Mouse (Mus musculus): Measurements from ENCODE around the gene Cers2. TPM values are rescaled to one million over a fixed set of nuclear protein-coding genes. Genes with fewer than 3 reads are reported as not detected.
"Not testable (repeated sequence)": the region's sequence is repeated elsewhere in the genome, so short reads cannot be mapped to it uniquely, and the experiment has no call there.

Cers2 gene
- polyA plus RNA-seq, 1 experiment from 2014 or later, result 148 TPM

GRCm38 (mm10) chr3:95343356-95344000, 28.9 kb downstream of the Cers2 start:
- not testable (repeated sequence) for H3K27ac ChIP-seq (ENCODE audit: low read length); H3K4me3 ChIP-seq (replicated peaks; ENCODE audit: low read length); H3K9ac ChIP-seq (ENCODE audit: low read length); H3K9me3 ChIP-seq (replicated peaks; ENCODE audit: control insufficient read depth, low read length); H3K4me2 ChIP-seq (ENCODE audit: low read depth, low read length); ATAC-seq (ENCODE audit: insufficient read depth, low FRiP score); H3K4me1 ChIP-seq (ENCODE audit: control insufficient read depth, insufficient read depth, low read length); H3K27me3 ChIP-seq (ENCODE audit: control insufficient read depth, insufficient read depth, low read length)
- 92% methylated on average over 9 of the region's 9 CpGs for WGBS
- peaks cover 27% of the 10 kb centered on the region for H3K36me3 ChIP-seq (ENCODE audit: control insufficient read depth, insufficient read depth, low read length)

GRCm38 (mm10) chr3:95346454-95346853, 31.9 kb downstream of the Cers2 start:
- no peak for ATAC-seq (ENCODE audit: insufficient read depth, low FRiP score)
- Histone ChIP-seq H3K9me3 (replicated peaks; ENCODE audit: control insufficient read depth, low read length) (no peaks in the 10 kb centered on the region), H3K4me2 (ENCODE audit: low read depth, low read length) (no peak overlapping the region), H3K4me1 (ENCODE audit: control insufficient read depth, insufficient read depth, low read length) (no peaks in the 10 kb centered on the region), H3K27ac (ENCODE audit: low read length) (no peak overlapping the region), H3K4me3 (replicated peaks; ENCODE audit: low read length) (no peak overlapping the region), H3K9ac (ENCODE audit: low read length) (no peak overlapping the region), H3K36me3 (ENCODE audit: control insufficient read depth, insufficient read depth, low read length) (peaks cover 23% of the 10 kb centered on the region), H3K27me3 (ENCODE audit: control insufficient read depth, insufficient read depth, low read length) (no peaks in the 10 kb centered on the region)
- 90% methylated on average over 7 of the region's 7 CpGs for WGBS

GRCm38 (mm10) chr3:95348343-95348742, 33.8 kb downstream of the Cers2 start:
- not testable (repeated sequence) for H3K27me3 ChIP-seq (ENCODE audit: control insufficient read depth, insufficient read depth, low read length); H3K27ac ChIP-seq (ENCODE audit: low read length); H3K4me2 ChIP-seq (ENCODE audit: low read depth, low read length); H3K9ac ChIP-seq (ENCODE audit: low read length); ATAC-seq (ENCODE audit: insufficient read depth, low FRiP score); H3K9me3 ChIP-seq (replicated peaks; ENCODE audit: control insufficient read depth, low read length); H3K4me1 ChIP-seq (ENCODE audit: control insufficient read depth, insufficient read depth, low read length); H3K4me3 ChIP-seq (replicated peaks; ENCODE audit: low read length)
- H3K36me3 ChIP-seq (ENCODE audit: control insufficient read depth, insufficient read depth, low read length), result peaks cover 22% of the 10 kb centered on the region
- WGBS, result 95% methylated on average over 5 of the region's 5 CpGs

- no peak overlapping the region for H3K4me2 ChIP-seq (ENCODE audit: low read depth, low read length)
- H3K36me3 ChIP-seq (ENCODE audit: control insufficient read depth, insufficient read depth, low read length), result peaks cover 24% of the 10 kb centered on the region
Measured at GRCm38 (mm10) chr3:95349491-95349890, 34.9 kb downstream of the Cers2 start.

GRCm38 (mm10) chr3:95355911-95356544, 41.4 kb downstream of the Cers2 start:
- not testable (repeated sequence) for H3K27me3 ChIP-seq (ENCODE audit: control insufficient read depth, insufficient read depth, low read length); H3K9ac ChIP-seq (ENCODE audit: low read length); H3K36me3 ChIP-seq (ENCODE audit: control insufficient read depth, insufficient read depth, low read length); ATAC-seq (ENCODE audit: insufficient read depth, low FRiP score); H3K9me3 ChIP-seq (replicated peaks; ENCODE audit: control insufficient read depth, low read length); H3K4me1 ChIP-seq (ENCODE audit: control insufficient read depth, insufficient read depth, low read length); H3K27ac ChIP-seq (ENCODE audit: low read length)
- Histone ChIP-seq H3K4me2 (ENCODE audit: low read depth, low read length) (peak overlapping the region; percentile 40; the same call in 1 of the 2 replicates), H3K4me3 (replicated peaks; ENCODE audit: low read length) (peak overlapping the region; percentile 56)
- 20% methylated on average over 8 of the region's 19 CpGs for WGBS

More at GRCm38 (mm10) chr3:95349491-95349890, 34.9 kb downstream of the Cers2 start:
- ATAC-seq (ENCODE audit: insufficient read depth, low FRiP score), result no peak
- Histone ChIP-seq H3K9me3 (replicated peaks; ENCODE audit: control insufficient read depth, low read length) (no peaks in the 10 kb centered on the region), H3K4me1 (ENCODE audit: control insufficient read depth, insufficient read depth, low read length) (no peaks in the 10 kb centered on the region), H3K27ac (ENCODE audit: low read length) (no peak overlapping the region), H3K9ac (ENCODE audit: low read length) (no peak overlapping the region), H3K4me3 (replicated peaks; ENCODE audit: low read length) (no peak overlapping the region), H3K27me3 (ENCODE audit: control insufficient read depth, insufficient read depth, low read length) (no peaks in the 10 kb centered on the region)

- H3K9me3 ChIP-seq (replicated peaks; ENCODE audit: control insufficient read depth, low read length); H3K4me1 ChIP-seq (ENCODE audit: control insufficient read depth, insufficient read depth, low read length); H3K36me3 ChIP-seq (ENCODE audit: control insufficient read depth, insufficient read depth, low read length); H3K27ac ChIP-seq (ENCODE audit: low read length); H3K27me3 ChIP-seq (ENCODE audit: control insufficient read depth, insufficient read depth, low read length): not testable (repeated sequence)
- Histone ChIP-seq H3K9ac (ENCODE audit: low read length) (peak within 1 kb of the TSS; percentile 73), H3K4me2 (ENCODE audit: low read depth, low read length) (peak within 1 kb of the TSS; percentile 41), H3K4me3 (replicated peaks; ENCODE audit: low read length) (peak within 1 kb of the TSS; percentile 56)
- peak; percentile 97 for ATAC-seq (ENCODE audit: insufficient read depth, low FRiP score)
- under 1% methylated on average over 34 of the region's 57 CpGs for WGBS
Measured at GRCm38 (mm10) chr3:95356701-95357449, 42.3 kb downstream of the Cers2 start, which contains the start of gene Setdb1. TSS of gene Setdb1 (minus strand) at chr3:95357202.

- Histone ChIP-seq H3K4me1 (ENCODE audit: control insufficient read depth, insufficient read depth, low read length) (peaks cover 3% of the 10 kb centered on the region; the same call in 1 of the 2 replicates), H3K4me3 (replicated peaks; ENCODE audit: low read length) (no peak overlapping the region), H3K9me3 (replicated peaks; ENCODE audit: control insufficient read depth, low read length) (no peaks in the 10 kb centered on the region), H3K27me3 (ENCODE audit: control insufficient read depth, insufficient read depth, low read length) (no peaks in the 10 kb centered on the region), H3K27ac (ENCODE audit: low read length) (no peak overlapping the region), H3K9ac (ENCODE audit: low read length) (no peak overlapping the region), H3K36me3 (ENCODE audit: control insufficient read depth, insufficient read depth, low read length) (0 out of 2 replicates have a peak, but pooled peaks cover 7% of the 10 kb centered on the region), H3K4me2 (ENCODE audit: low read depth, low read length) (no peak overlapping the region)
- 94% methylated on average over 2 of the region's 2 CpGs for WGBS
- ATAC-seq (ENCODE audit: insufficient read depth, low FRiP score), result no peak
Measured at GRCm38 (mm10) chr3:95357746-95358145, 43.2 kb downstream of the Cers2 start.

GRCm38 (mm10) chr3:95360276-95360675, 45.7 kb downstream of the Cers2 start:
- not testable (repeated sequence) for H3K27ac ChIP-seq (ENCODE audit: low read length); H3K4me1 ChIP-seq (ENCODE audit: control insufficient read depth, insufficient read depth, low read length); H3K4me2 ChIP-seq (ENCODE audit: low read depth, low read length); H3K4me3 ChIP-seq (replicated peaks; ENCODE audit: low read length); H3K27me3 ChIP-seq (ENCODE audit: control insufficient read depth, insufficient read depth, low read length); ATAC-seq (ENCODE audit: insufficient read depth, low FRiP score); H3K9ac ChIP-seq (ENCODE audit: low read length); H3K9me3 ChIP-seq (replicated peaks; ENCODE audit: control insufficient read depth, low read length); H3K36me3 ChIP-seq (ENCODE audit: control insufficient read depth, insufficient read depth, low read length)
- WGBS, result 72% methylated on average over 3 of the region's 3 CpGs

GRCm38 (mm10) chr3:95370101-95370500, 55.5 kb downstream of the Cers2 start:
- Histone ChIP-seq H3K36me3 (ENCODE audit: control insufficient read depth, insufficient read depth, low read length) (no peaks in the 10 kb centered on the region), H3K4me3 (replicated peaks; ENCODE audit: low read length) (no peak overlapping the region), H3K4me1 (ENCODE audit: control insufficient read depth, insufficient read depth, low read length) (no peaks in the 10 kb centered on the region), H3K27ac (ENCODE audit: low read length) (no peak overlapping the region), H3K27me3 (ENCODE audit: control insufficient read depth, insufficient read depth, low read length) (no peaks in the 10 kb centered on the region), H3K9me3 (replicated peaks; ENCODE audit: control insufficient read depth, low read length) (no peaks in the 10 kb centered on the region), H3K4me2 (ENCODE audit: low read depth, low read length) (no peak overlapping the region), H3K9ac (ENCODE audit: low read length) (no peak overlapping the region)
- no peak for ATAC-seq (ENCODE audit: insufficient read depth, low FRiP score)

Measured in stomach, embryonic 16.5 days (tissue).